In the genomic region with DNA sequence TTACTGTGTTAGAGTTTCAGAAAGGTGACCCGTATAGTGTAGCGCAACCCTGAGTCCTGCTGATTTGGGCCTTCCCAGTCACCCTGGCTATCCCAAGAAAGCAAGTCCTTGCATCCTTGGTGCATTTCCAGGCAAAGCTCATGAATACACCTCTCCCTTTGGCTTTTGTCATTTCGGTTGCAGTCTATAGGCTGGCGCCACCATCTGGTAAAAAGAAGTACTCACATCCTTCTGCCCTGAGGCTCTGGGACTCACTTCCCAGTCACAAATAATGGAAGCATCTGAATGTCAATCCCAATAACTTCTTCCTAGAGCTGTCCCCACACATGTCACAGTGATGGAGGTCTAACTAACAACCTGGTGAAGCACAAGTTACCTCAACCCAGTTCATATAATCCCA, we compare ENCODE assay signal across 12 mouse cellular contexts. TPM values are rescaled to one million over a fixed set of nuclear protein-coding genes. Genes with fewer than 3 reads are reported as not detected.
DNase-seq lines count a peak whose midpoint lies in the region; ATAC-seq and TF ChIP-seq lines count a peak whose summit lies in the region.
"Had no signal": no experiment of that assay in that cellular context is flagged by ENCODE, and none has a peak within 500 bp of the region (broad histone marks: within the 10 kb centered on the region; RNA-seq: fewer than 3 reads in every experiment).

No protein-coding gene starts in this region.

- H3K27ac ChIP-seq in kidney, adult 2 months (ENCODE audit: insufficient read depth, low read depth, low read length), result no peak overlapping the region
- H3K27ac ChIP-seq: hindbrain, embryonic 15.5 days; limb, embryonic 15.5 days had no signal

- TF ChIP-seq POLR2A in kidney, adult 2 months (IDR thresholded peaks at IDR 0.05; ENCODE audit: low read depth, low read length), result no peak

- H3K4me3 ChIP-seq in kidney, adult 2 months (ENCODE audit: insufficient read depth, low read depth, low read length), result no peak overlapping the region
- H3K4me3 ChIP-seq: hindbrain, embryonic 15.5 days; limb, embryonic 15.5 days; myocyte had no signal

- no peaks in the 10 kb centered on the region for H3K4me1 ChIP-seq in kidney, adult 2 months (ENCODE audit: control insufficient read depth, insufficient read depth, low read length)
- H3K4me1 ChIP-seq: hindbrain, embryonic 15.5 days; limb, embryonic 15.5 days had no signal

- WGBS in kidney, adult 2 months, result 62% methylated on average over 4 of the region's 4 CpGs

- no peaks in the 10 kb centered on the region for H3K36me3 ChIP-seq in kidney, adult 2 months (ENCODE audit: control insufficient read depth, insufficient read depth, low read length)
- H3K36me3 ChIP-seq: hindbrain, embryonic 15.5 days; limb, embryonic 15.5 days had no signal

- H3K27me3 ChIP-seq in kidney, adult 2 months (replicated peaks; ENCODE audit: control insufficient read depth, insufficient read depth, low read length), result no peaks in the 10 kb centered on the region
- H3K27me3 ChIP-seq: hindbrain, embryonic 15.5 days; limb, embryonic 15.5 days had no signal

- ATAC-seq in monocyte, adult 5-6 weeks (replicated peaks; ENCODE audit: insufficient number of reproducible peaks, low FRiP score, low TSS enrichment, poor library complexity, severe bottlenecking), result no peak
- ATAC-seq in inflammation-experienced regulatory T-cells, adult 6 months, result no peak
- ATAC-seq: forebrain, embryonic 16.5 days had no signal

- TF ChIP-seq CTCF in kidney, adult 2 months (conservative IDR thresholded peaks at IDR 0.05; ENCODE audit: insufficient read depth, insufficient read length, low read depth, low read length), result peak; percentile 41; the same call in 1 of the 2 replicates

- DNase-seq in adrenal gland, adult 2 months, result peak; percentile 20
- no peak for DNase-seq in adrenal gland, postnatal 25 days
- DNase-seq in kidney, adult 2 months, result peak; percentile 10
- no peak for DNase-seq in kidney, adult 18-20 months
- DNase-seq in 3T3-L1 (ENCODE audit: low read depth, low spot score), result peak; percentile 38
- peak; percentile 49 for DNase-seq in cerebellum, postnatal 14 days

RNA-seq across cellular contexts. Expression of a gene that starts 54.4 kb away (rescaled TPM):
- total RNA-seq in adrenal gland, adult 2 months (2021), result 10 to 100 TPM; 48.9 to 77.4 TPM
- polyA plus RNA-seq in adrenal gland, adult 2 months (2012; rRNA removed), result 24.0 and 27.6 TPM in 2 replicates
- 60.0 and 64.0 TPM in 2 replicates for total RNA-seq in adrenal gland, postnatal 25 days (2021)
- 1.7 and 2.1 TPM in 2 replicates for polyA plus RNA-seq in kidney, adult 2 months (2012; rRNA removed)
- not detected in 3 replicates for total RNA-seq in monocyte, adult 5-6 weeks (2017)
- not detected for polyA plus RNA-seq in inflammation-experienced regulatory T-cells, adult 6 months (2017; shearing (Covaris generic))

Comparison
In these comparisons a context has a peak if more than half of its experiments do, and no peak if none do; other contexts are left out.
1. DNase-seq: peak in adrenal gland, adult 2 months (single experiment), kidney, adult 2 months (single experiment), 3T3-L1 (single experiment) and cerebellum, postnatal 14 days (2 of 2); none in adrenal gland, postnatal 25 days (single experiment) and kidney, adult 18-20 months (single experiment).
2. RNA of a gene that starts 54.4 kb away (total RNA-seq): 48.9 to 77.4 TPM in adrenal gland, adult 2 months and 60.0 to 64.0 TPM in adrenal gland, postnatal 25 days; not detected in monocyte, adult 5-6 weeks; every median in the first group is over 10 times any median in the second.